Mouse (Mus musculus): ENCODE measurements at regions not wholly inside any gene's neighbourhood (a gene's known extent, or its start where the extent isn't known, plus 50 kb on each side); places are given as distances from the start of the nearest gene placed in this dataset.
A peak's percentile ranks its signal among the peaks of the same experiment; 100 is the strongest.

GRCm38 (mm10) chr19:21105004-21105403 is 151.0 kb upstream of the Tmc1 start:
- DNase-seq (ENCODE audit: low spot score in 2 of 2): no peak

GRCm38 (mm10) chr19:21104462-21104936 is 150.5 kb upstream of the Tmc1 start:
- no peak for DNase-seq (ENCODE audit: low spot score in 2 of 2)

- no peak for DNase-seq (ENCODE audit: low spot score in 2 of 2)
These were observed 124.0 kb upstream of the Tmc1 start for GRCm38 (mm10) chr19:21077771-21078548.

- DNase-seq (ENCODE audit: low spot score in 2 of 2): no peak
These were observed 114.4 kb upstream of the Tmc1 start for GRCm38 (mm10) chr19:21068381-21068780.

GRCm38 (mm10) chr19:21066432-21067113 is 112.6 kb upstream of the Tmc1 start:
- DNase-seq (ENCODE audit: low spot score in 2 of 2): no peak

GRCm38 (mm10) chr19:21064902-21065301 is 110.9 kb upstream of the Tmc1 start:
- no peak for DNase-seq (ENCODE audit: low spot score in 2 of 2)

- peak; percentile 25 to 45 for DNase-seq (ENCODE audit: low spot score in 2 of 2)
These were observed 99.9 kb upstream of the Tmc1 start for GRCm38 (mm10) chr19:21053597-21054544.

GRCm38 (mm10) chr19:21052771-21053170 is 98.8 kb upstream of the Tmc1 start:
- no peak for DNase-seq (ENCODE audit: low spot score in 2 of 2)

GRCm38 (mm10) chr19:21051872-21052271 is 97.9 kb upstream of the Tmc1 start:
- no peak for DNase-seq (ENCODE audit: low spot score in 2 of 2)

- no peak for DNase-seq (ENCODE audit: low spot score in 2 of 2)
These were observed 97.2 kb upstream of the Tmc1 start for GRCm38 (mm10) chr19:21050994-21051721.

GRCm38 (mm10) chr19:21049301-21049700 is 95.3 kb upstream of the Tmc1 start:
- no peak for DNase-seq (ENCODE audit: low spot score in 2 of 2)

- no peak for DNase-seq (ENCODE audit: low spot score in 2 of 2)
These were observed 91.6 kb upstream of the Tmc1 start for GRCm38 (mm10) chr19:21045565-21045964.

GRCm38 (mm10) chr19:21043958-21044357 is 90.0 kb upstream of the Tmc1 start:
- DNase-seq (ENCODE audit: low spot score in 2 of 2): no peak

- no peak for DNase-seq (ENCODE audit: low spot score in 2 of 2)
These were observed 88.5 kb upstream of the Tmc1 start for GRCm38 (mm10) chr19:21042536-21042935.

- peak in 1 of 2 experiments; percentile 48 for DNase-seq (ENCODE audit: low spot score in 2 of 2)
These were observed 83.6 kb upstream of the Tmc1 start for GRCm38 (mm10) chr19:21037448-21038077.

GRCm38 (mm10) chr19:21036507-21037425 is 82.8 kb upstream of the Tmc1 start:
- no peak for DNase-seq (ENCODE audit: low spot score in 2 of 2)

- no peak for DNase-seq (ENCODE audit: low spot score in 2 of 2)
These were observed 81.5 kb upstream of the Tmc1 start for GRCm38 (mm10) chr19:21035505-21035904.

- DNase-seq (ENCODE audit: low spot score in 2 of 2): no peak
These were observed 80.0 kb upstream of the Tmc1 start for GRCm38 (mm10) chr19:21033991-21034390.

GRCm38 (mm10) chr19:21032558-21032957 is 78.6 kb upstream of the Tmc1 start:
- no peak for DNase-seq (ENCODE audit: low spot score in 2 of 2)

Measured in layer of hippocampus, adult 18-20 months (tissue).